Mouse (Mus musculus): ENCODE data around the gene Traf1.

Traf1 gene

DNA sequence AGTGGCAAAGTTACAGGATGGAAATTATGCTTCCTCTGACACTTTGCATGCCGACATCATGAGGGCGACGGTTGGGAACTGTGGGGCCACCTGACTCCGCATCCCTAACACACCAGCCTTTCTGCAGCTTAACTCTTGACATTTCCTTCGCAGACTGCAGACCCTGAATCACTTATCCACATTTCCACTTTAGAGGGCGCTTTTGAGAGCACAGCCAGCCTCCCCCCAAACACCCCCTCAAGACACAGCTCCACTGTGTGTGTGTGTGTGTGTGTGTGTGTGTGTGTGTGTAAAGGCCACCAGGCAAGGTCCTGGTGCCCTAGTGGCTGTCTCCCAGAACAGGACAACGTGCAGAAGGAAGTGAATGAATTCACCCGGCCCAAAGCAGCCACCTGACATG lies 4.2 kb upstream of the Traf1 start:
- no peak for DNase-seq

DNA sequence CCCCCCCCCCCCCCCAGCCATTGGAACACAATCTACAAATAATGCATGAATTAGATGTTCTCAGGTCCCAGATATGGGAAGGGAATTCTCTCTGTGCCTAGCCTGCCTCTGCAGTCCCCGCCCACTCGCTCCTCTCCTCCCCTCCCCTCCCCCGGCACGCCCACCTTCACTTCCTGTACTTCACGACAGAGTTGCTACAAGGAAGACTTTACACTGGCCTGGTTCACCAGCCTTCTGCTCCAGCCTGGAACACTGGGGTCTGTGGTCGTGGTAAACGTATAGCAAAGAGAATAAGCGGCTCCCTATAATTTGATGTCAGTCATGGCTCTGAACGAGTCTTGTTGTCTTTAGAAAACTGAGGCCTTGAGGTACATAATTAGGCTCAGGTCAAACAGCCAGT lies 3.7 kb upstream of the Traf1 start:
- DNase-seq, result no peak

- no peak for DNase-seq
Observed at GRCm38 (mm10) chr2:34964651-34965050, 3.1 kb upstream of the Traf1 start.

DNA sequence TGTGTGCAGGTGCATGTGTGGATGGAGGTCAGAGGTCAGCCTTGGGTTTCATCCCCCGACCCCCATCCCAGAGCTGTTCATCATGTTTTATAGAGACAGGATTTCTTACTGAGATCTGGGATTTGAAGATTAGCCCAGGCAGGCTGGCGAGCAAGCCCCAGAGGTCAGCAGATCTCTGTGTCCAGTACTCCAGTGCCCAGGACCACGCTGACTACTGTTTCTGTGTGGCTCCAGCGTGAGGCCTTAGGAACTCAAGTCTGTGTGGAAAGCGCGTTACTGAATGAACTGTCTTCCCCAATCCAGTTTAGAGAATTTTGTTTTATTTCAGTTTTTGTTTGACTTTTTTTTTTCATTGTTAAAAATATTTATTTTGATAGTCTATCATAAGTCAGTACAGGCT lies 2.7 kb upstream of the Traf1 start:
- no peak for DNase-seq

DNA sequence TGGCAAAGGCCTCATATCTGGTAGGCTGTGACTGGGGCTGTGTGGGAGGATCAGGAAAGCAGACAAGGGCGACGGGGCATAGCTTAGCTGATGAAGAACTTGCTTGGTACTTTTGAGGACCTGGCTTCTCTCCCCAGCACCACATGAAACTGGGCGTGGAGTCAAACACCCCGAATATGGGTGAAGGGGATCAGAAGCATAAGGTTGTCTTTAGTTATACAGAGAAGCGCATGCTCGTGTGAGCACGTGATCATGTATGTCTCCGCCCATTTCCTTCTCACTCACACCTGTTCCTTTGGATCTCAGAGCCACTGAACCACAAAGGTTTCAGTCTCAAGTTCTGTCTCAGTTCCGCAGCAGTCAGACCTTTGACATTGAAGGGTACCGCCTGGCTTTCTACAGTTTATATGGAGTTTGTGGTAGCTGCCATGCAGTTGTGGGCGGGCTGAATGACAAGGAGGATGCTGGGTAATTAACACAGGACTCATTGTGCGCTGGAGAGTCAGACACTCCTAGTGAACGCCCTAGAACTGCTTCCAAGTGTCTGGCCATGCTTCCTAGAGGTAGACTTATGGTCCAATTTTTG lies 1.9 kb upstream of the Traf1 start:
- no peak for DNase-seq

GRCm38 (mm10) chr2:34962893-34963292 lies 1.3 kb upstream of the Traf1 start:
- DNase-seq, result no peak

DNA sequence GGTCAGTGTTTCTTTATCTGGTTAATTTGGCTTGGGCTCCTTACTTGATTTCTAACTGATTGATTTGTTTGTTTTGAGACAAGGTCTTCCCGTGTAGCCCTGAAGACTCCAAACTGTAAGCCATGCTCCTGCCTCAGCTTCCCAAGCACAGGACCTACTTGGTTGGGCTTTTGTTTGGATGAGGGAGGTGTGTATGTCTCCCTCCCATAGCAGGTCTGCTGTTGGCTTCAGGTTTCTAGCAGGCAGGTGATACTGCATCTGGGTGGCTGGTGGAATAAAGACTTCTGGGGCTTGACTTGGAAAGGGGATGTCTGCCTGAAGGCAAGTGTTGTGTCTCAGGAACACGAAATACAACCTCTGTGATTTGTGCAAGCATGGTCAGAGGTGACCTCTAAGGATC lies 639 bp upstream of the Traf1 start:
- DNase-seq, result no peak

DNA sequence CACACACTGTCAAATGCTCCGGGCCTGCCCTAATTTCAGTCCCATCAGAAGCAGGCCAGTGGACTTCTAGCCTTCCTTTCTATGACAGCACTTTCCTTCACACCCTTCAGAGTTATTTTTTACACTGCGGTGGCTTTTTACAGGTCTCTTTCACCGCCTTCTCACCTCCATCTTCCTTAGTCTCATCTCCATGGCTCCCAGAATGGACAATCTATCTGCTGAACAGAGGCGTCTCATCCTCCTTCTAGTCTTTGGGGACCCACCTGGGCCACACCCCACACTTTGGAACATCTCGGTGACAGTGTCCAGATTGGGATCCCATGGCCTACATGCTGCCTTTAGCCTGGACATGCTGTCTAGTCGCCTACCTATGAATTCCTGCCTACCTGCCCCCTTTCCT lies 606 bp downstream of the Traf1 start:
- DNase-seq, result no peak

GRCm38 (mm10) chr2:34960466-34960865 lies 1.1 kb downstream of the Traf1 start:
- DNase-seq, result no peak

GRCm38 (mm10) chr2:34958582-34958981 lies 3.0 kb downstream of the Traf1 start:
- DNase-seq, result no peak

GRCm38 (mm10) chr2:34958036-34958435 lies 3.5 kb downstream of the Traf1 start:
- DNase-seq, result no peak

GRCm38 (mm10) chr2:34957405-34957804 lies 4.2 kb downstream of the Traf1 start:
- no peak for DNase-seq

DNA sequence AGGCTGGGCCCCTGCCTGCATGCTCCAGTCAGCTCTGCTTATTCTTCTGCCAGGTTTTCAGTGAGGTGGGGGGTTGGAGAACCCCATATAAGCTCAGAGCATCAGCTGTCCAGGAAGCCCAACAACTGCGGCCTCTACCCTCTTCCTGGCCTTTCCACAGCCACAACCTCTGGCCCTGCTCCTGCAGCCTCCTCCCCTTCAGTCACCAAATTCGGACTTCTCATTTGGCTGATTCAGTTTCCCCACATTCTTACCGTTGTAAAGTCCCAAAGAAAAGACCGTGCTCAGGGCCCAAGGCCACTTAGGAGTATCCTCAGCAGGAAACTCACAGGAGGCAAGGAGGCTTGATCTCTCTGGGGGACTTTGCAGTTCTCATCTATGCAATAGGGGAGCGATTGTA lies 4.6 kb downstream of the Traf1 start:
- no peak for DNase-seq

- DNase-seq, result no peak
Observed at GRCm38 (mm10) chr2:34954344-34954743, 7.2 kb downstream of the Traf1 start.

DNA sequence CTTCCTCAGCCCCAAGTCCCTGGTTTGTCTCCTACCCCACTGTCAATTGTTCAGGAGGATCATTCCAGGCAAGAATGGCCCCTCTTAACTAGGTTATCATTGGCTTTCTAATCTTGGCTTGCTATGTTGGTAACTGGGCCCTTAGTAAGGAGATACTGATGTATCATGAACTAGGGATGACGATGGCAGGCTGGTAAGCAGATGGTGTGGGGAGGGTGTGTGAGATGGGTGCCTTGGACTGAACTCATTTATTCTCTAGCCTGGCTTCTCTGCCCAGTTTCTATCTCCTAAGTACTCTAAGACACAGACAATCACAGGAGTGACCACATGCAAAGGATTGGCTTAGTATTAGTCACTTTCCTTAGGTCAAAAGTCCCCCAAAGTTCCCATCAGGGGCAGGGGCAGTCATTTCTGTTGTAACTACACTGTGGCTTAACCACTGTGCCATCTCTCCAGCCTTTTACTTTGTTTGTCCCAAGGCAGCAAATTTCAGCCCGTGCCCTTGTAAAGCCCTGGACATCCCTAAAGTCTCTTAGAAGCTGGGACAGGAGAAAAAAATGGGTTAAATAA lies 7.9 kb downstream of the Traf1 start:
- no peak for DNase-seq

DNA sequence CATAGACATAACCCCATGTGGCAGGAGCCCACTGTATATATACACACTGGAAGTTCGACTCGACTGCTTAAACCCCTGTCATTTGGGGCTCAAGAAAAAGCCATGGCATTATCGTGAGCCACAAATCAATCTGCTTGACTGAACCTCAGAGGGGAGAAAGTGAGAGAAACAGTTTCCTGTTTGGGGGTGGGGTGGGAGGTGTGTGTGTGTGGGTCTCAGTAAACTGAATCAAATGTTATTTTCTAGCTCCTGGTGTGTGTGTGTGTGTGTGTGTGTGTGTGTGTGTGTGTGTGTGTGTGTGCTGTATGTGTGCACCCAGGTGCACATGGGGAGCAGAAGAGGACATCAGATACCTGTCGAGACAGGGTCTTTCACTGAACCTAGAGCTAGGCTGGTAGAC lies 8.6 kb downstream of the Traf1 start:
- DNase-seq, result no peak

GRCm38 (mm10) chr2:34951469-34951868 lies 10.1 kb downstream of the Traf1 start:
- DNase-seq, result no peak

GRCm38 (mm10) chr2:34948622-34949021 lies 12.9 kb downstream of the Traf1 start:
- DNase-seq, result no peak

- no peak for DNase-seq
Observed at GRCm38 (mm10) chr2:34946046-34946445, 15.5 kb downstream of the Traf1 start.

- DNase-seq, result no peak
Observed at GRCm38 (mm10) chr2:34945580-34945979, 16.0 kb downstream of the Traf1 start.

DNA sequence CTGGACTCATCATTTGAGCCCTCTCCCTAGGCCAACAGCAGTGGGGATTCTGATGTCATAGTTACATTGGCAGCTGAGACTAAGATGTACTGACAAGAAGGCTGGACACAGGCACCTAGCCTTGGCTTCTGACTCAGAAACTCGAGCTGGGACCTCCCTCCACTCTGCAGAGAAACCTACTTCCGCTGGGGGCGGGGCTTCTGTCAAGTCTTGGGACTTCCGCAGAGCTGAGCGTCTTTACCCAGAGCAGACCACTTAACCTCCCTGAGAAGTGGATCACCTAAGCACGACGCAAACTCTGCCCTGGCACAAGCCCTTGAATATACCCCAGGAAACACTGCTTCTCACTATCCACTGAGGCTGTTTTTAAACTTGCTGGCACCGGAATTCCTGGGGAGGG lies 16.8 kb downstream of the Traf1 start:
- DNase-seq, result no peak

DNA sequence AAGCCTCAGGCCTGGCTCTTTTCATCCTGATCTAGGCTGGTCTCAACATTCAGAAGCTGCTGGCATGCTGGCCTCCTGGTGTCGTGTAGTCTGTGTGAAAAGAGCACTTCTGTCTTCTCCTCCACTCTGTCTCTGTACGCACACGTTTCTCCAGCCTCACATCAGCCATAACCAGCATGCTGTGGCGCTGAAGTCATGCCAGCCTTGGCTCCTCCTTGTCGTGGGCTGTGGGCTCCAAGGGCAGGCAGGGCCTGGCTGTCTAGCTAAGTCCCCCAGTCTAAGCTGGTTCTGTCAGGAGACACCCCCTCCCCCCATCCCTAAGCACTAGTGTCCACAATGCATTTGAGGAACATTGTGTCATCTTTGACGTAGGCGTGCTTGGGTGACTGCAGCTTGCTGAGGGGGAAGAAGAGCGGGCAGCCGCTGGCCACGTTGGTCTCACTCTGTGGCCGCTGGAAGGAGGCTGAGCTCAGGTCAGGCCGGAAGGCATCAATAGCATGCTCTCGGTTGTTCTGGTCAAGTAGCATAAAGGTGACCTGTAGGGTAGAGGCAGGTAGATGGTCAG lies 17.9 kb downstream of the Traf1 start:
- no peak for DNase-seq

GRCm38 (mm10) chr2:34941061-34941675 lies 20.4 kb downstream of the Traf1 start:
- no peak for DNase-seq

GRCm38 (mm10) chr2:34940246-34940645 lies 21.3 kb downstream of the Traf1 start:
- DNase-seq, result no peak
